Mouse (Mus musculus) MEL (cell line): Measurements from ENCODE around the gene Lactbl1. TPM values are rescaled to one million over a fixed set of nuclear protein-coding genes. Genes with fewer than 3 reads are reported as not detected.

Experiments used
- DNase-seq: peaks from one replicate; pipeline ENCODE4 v3.0.0; 2011; ENCODE audit warnings: low read depth, low spot score
- H3K27ac ChIP-seq: 2 replicates; pipeline ENCODE4 v1.5.1; 2012; ENCODE audit warnings: low read depth, mild to moderate bottlenecking, control low read depth, low read length, moderate library complexity; ENCODE audit not compliant: control insufficient read depth
- H3K27me3 ChIP-seq, 2 experiments: fragments of 150-350 bp in 1 of 2; sonication (generic) in 1 of 2; 2 replicates each; pipeline ENCODE4 v1.6.1; 2012; ENCODE audit warnings: low read length in 2 of 2, mild to moderate bottlenecking in 2 of 2, improper control_type of control experiment in 1 of 2, moderate library complexity in 1 of 2; ENCODE audit not compliant: insufficient read depth in 2 of 2, control insufficient read depth in 1 of 2
- H3K36me3 ChIP-seq, 2 experiments: 2 replicates each; pipeline ENCODE4 v1.6.1; 2012 to 2014; ENCODE audit warnings: low read length in 2 of 2, improper control_type of control experiment in 1 of 2, inconsistent platforms in 1 of 2, mild to moderate bottlenecking in 1 of 2; ENCODE audit not compliant: insufficient read depth in 2 of 2, control insufficient read depth in 1 of 2
- H3K4me1 ChIP-seq, 2 experiments: fragments of 150-350 bp in 1 of 2; sonication (generic) in 1 of 2; 2 replicates each; pipeline ENCODE4 v1.6.1; 2012; ENCODE audit warnings: low read length in 2 of 2, improper control_type of control experiment in 1 of 2, mild to moderate bottlenecking in 1 of 2; ENCODE audit not compliant: insufficient read depth in 2 of 2, control insufficient read depth in 1 of 2
- H3K4me3 ChIP-seq, 2 experiments: fragments of 150-350 bp in 1 of 2; sonication (generic) in 1 of 2; 2 replicates each; pipeline ENCODE4 v1.5.1; 2012; ENCODE audit warnings: low read depth in 2 of 2, low read length in 2 of 2, mild to moderate bottlenecking in 2 of 2, moderate library complexity in 2 of 2, control low read depth in 1 of 2, improper control_type of control experiment in 1 of 2; ENCODE audit not compliant: control insufficient read depth in 1 of 2, insufficient read depth in 1 of 2
- H3K79me2 ChIP-seq: 2 replicates; pipeline ENCODE4 v1.6.1; 2012; ENCODE audit warnings: mild to moderate bottlenecking, low read length, moderate library complexity; ENCODE audit not compliant: control insufficient read depth, poor library complexity, insufficient read depth
- H3K9ac ChIP-seq: 2 replicates; pipeline ENCODE4 v1.6.1; 2012; ENCODE audit warnings: low read depth, mild to moderate bottlenecking, control low read depth, low read length, moderate library complexity; ENCODE audit not compliant: control insufficient read depth, poor library complexity, severe bottlenecking
- H3K9me3 ChIP-seq: fragments of 150-350 bp; sonication (generic); replicated peaks from 2 replicates; pipeline ENCODE4 v1.6.1; 2012; ENCODE audit warnings: mild to moderate bottlenecking, low read length, improper control_type of control experiment, moderate library complexity; ENCODE audit not compliant: insufficient read depth
- BHLHE40 ChIP-seq: IDR thresholded peaks from 2 replicates; pipeline ENCODE4 v1.6.1; 2012; ENCODE audit warnings: low read depth, mild to moderate bottlenecking, inconsistent platforms, low read length, improper control_type of control experiment, borderline replicate concordance
- CHD1 ChIP-seq: IDR thresholded peaks from 2 replicates; pipeline ENCODE4 v1.6.1; 2012; ENCODE audit warnings: low read depth, mild to moderate bottlenecking, inconsistent platforms, low read length, improper control_type of control experiment
- ELF1 ChIP-seq: IDR thresholded peaks from 2 replicates; pipeline ENCODE4 v1.6.1; 2014; ENCODE audit warnings: low read depth, mild to moderate bottlenecking, inconsistent platforms, low read length, improper control_type of control experiment, moderate library complexity
- ETS1 ChIP-seq: IDR thresholded peaks from 2 replicates; pipeline ENCODE4 v1.6.1; 2012; ENCODE audit warnings: low read depth, mild to moderate bottlenecking, inconsistent platforms, low read length, improper control_type of control experiment, moderate library complexity
- GABPA ChIP-seq: IDR thresholded peaks from 2 replicates; pipeline ENCODE4 v1.6.1; 2012; ENCODE audit warnings: low read depth, mild to moderate bottlenecking, inconsistent platforms, low read length, improper control_type of control experiment, moderate library complexity
- GATA1 ChIP-seq: IDR thresholded peaks from 2 replicates; pipeline ENCODE4 v1.6.1; 2011; ENCODE audit warnings: low read depth, low read length, improper control_type of control experiment
- MAX ChIP-seq: IDR thresholded peaks from 2 replicates; pipeline ENCODE4 v1.6.1; 2011; ENCODE audit warnings: low read length, improper control_type of control experiment
- MYC ChIP-seq: IDR thresholded peaks from 2 replicates; pipeline ENCODE4 v1.6.1; 2011; ENCODE audit warnings: low read depth, mild to moderate bottlenecking, low read length, improper control_type of control experiment, moderate library complexity
- NELFE ChIP-seq: IDR thresholded peaks from 2 replicates; pipeline ENCODE4 v1.6.1; 2011; ENCODE audit warnings: low read depth, low read length, improper control_type of control experiment
- NRF1 ChIP-seq: IDR thresholded peaks from 2 replicates; pipeline ENCODE4 v1.6.1; 2014; ENCODE audit warnings: low read depth, mild to moderate bottlenecking, inconsistent platforms, low read length, improper control_type of control experiment, moderate library complexity; ENCODE audit not compliant: poor library complexity, insufficient read depth, severe bottlenecking
- POLR2A ChIP-seq, 2 experiments: IDR thresholded peaks; 2 replicates each; pipeline ENCODE4 v1.6.1; 2011 to 2012; ENCODE audit warnings: low read length in 2 of 2, mild to moderate bottlenecking in 2 of 2, control low read depth in 1 of 2, improper control_type of control experiment in 1 of 2, low read depth in 1 of 2, moderate library complexity in 1 of 2; ENCODE audit not compliant: control insufficient read depth in 1 of 2, insufficient read depth in 1 of 2, poor library complexity in 1 of 2
- POLR2AphosphoS2 ChIP-seq: IDR thresholded peaks from 2 replicates; pipeline ENCODE4 v1.6.1; 2011; ENCODE audit warnings: low read length, improper control_type of control experiment
- RAD21 ChIP-seq: IDR thresholded peaks from 2 replicates; pipeline ENCODE4 v1.6.1; 2011; ENCODE audit warnings: mild to moderate bottlenecking, low read depth, low read length, improper control_type of control experiment
- UBTF ChIP-seq: IDR thresholded peaks from 2 replicates; pipeline ENCODE4 v1.6.1; 2012; ENCODE audit warnings: low read depth, mild to moderate bottlenecking, inconsistent platforms, low read length, improper control_type of control experiment, moderate library complexity, borderline replicate concordance; ENCODE audit not compliant: insufficient read depth
- USF1 ChIP-seq: IDR thresholded peaks from 2 replicates; pipeline ENCODE4 v1.6.1; 2014; ENCODE audit warnings: low read depth, mild to moderate bottlenecking, inconsistent platforms, low read length, improper control_type of control experiment, moderate library complexity
- ZC3H11A ChIP-seq: IDR thresholded peaks from 2 replicates; pipeline ENCODE4 v1.6.1; 2012; ENCODE audit warnings: low read depth, mild to moderate bottlenecking, inconsistent platforms, low read length, improper control_type of control experiment
- ZKSCAN1 ChIP-seq: IDR thresholded peaks from 2 replicates; pipeline ENCODE4 v1.6.1; 2012; ENCODE audit warnings: low read depth, mild to moderate bottlenecking, inconsistent platforms, low read length, improper control_type of control experiment, moderate library complexity
- ZMIZ1 ChIP-seq: IDR thresholded peaks from 2 replicates; pipeline ENCODE4 v1.6.1; 2012; ENCODE audit warnings: low read depth, mild to moderate bottlenecking, inconsistent platforms, low read length, improper control_type of control experiment, moderate library complexity
- ZNF384 ChIP-seq: IDR thresholded peaks from 2 replicates; pipeline ENCODE4 v1.6.1; 2012; ENCODE audit warnings: low read depth, mild to moderate bottlenecking, inconsistent platforms, low read length, improper control_type of control experiment
- polyA plus RNA-seq, 2 experiments: library from polyadenylated mRNA; stranded (reverse) in 1 of 2; unstranded in 1 of 2; fragments of >175 nt in 1 of 2; fragments of >200 nt in 1 of 2; gene quantifications; 2 replicates each; pipeline versions ENCODE4 v1.2.1 to v1.2.4; 2012; ENCODE audit warnings: low replicate concordance in 2 of 2, low read depth in 1 of 2; ENCODE audit not compliant: insufficient read length in 2 of 2, insufficient read depth in 1 of 2, missing spikeins in 1 of 2
- total RNA-seq: library from RNA; depleted of rRNA; stranded (reverse); fragments of 300-350 nt; gene quantifications from 2 replicates; pipeline ENCODE4 v1.2.3, GENCODE M21; 2012

Gene Lactbl1
- total and polyA plus RNA-seq, 3 experiments = not detected

- no peak for DNase-seq
- Histone ChIP-seq H3K4me3 (no peak within 1 kb of the TSS), H3K36me3 (no peaks in the 10 kb centered on the region), H3K9ac (no peak within 1 kb of the TSS), H3K27ac (no peak within 1 kb of the TSS), H3K79me2 (no peaks in the 10 kb centered on the region), H3K4me1 (no peaks in the 10 kb centered on the region), H3K27me3 (no peaks in the 10 kb centered on the region), H3K9me3 (no peaks in the 10 kb centered on the region)
- no peak for TF ChIP-seq ZNF384
- no peak for TF ChIP-seq CHD1
- TF ChIP-seq, all 39 proteins: peak for 0
Observed at GRCm38 (mm10) chr4:136610387-136610856, 12.0 kb upstream of the Lactbl1 start, which contains the start of gene Tex46. TSS of gene Tex46 (plus strand) at chr4:136610437.

DNA sequence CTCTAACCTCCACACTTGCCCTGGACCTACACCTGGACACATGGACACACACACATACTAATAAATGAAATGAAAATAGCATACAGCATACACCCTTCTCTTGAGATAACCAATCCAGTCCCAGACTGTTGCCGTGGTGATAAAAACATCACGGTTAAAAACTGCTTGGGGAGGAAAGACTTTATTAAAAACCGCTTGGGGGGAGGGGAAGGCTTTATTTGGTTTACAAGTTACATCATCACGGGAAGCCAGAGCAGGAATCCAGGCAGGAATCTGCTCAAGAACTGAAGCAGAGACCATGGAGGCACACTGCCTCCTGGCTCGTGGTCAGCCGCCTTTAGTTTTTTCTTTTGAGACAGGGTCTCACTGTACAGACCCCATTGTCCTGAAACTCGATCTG, 8.8 kb upstream of the Lactbl1 start:
- Histone ChIP-seq H3K36me3 (no peaks in the 10 kb centered on the region), H3K27ac (no peak overlapping the region), H3K79me2 (no peaks in the 10 kb centered on the region), H3K27me3 (no peaks in the 10 kb centered on the region; a peak in 2 of 4 replicates), H3K9me3 (no peaks in the 10 kb centered on the region), H3K4me1 (no peaks in the 10 kb centered on the region), H3K4me3 (no peak overlapping the region), H3K9ac (no peak overlapping the region)
- no peak for TF ChIP-seq POLR2A (IDR thresholded peaks at IDR 0.05; ENCODE audit: control insufficient read depth in 1 of 2, insufficient read depth in 1 of 2, low read depth in 1 of 2, low read length in 2 of 2, poor library complexity in 1 of 2)
- TF ChIP-seq ZMIZ1 = no peak
- TF ChIP-seq USF1 = no peak
- no peak for TF ChIP-seq ZKSCAN1
- TF ChIP-seq RAD21 = no peak
- no peak for TF ChIP-seq ZC3H11A
- TF ChIP-seq NELFE = no peak
- TF ChIP-seq MAX = no peak
- no peak for TF ChIP-seq ETS1
- no peak for TF ChIP-seq GABPA
- TF ChIP-seq ELF1 = no peak
- TF ChIP-seq NRF1 = no peak
- no peak for TF ChIP-seq BHLHE40
- no peak for TF ChIP-seq UBTF
- no peak for TF ChIP-seq MYC
- TF ChIP-seq POLR2AphosphoS2 = no peak
- TF ChIP-seq GATA1 = no peak
- TF ChIP-seq ZNF384 = no peak
- DNase-seq = no peak
